In the genomic region with DNA sequence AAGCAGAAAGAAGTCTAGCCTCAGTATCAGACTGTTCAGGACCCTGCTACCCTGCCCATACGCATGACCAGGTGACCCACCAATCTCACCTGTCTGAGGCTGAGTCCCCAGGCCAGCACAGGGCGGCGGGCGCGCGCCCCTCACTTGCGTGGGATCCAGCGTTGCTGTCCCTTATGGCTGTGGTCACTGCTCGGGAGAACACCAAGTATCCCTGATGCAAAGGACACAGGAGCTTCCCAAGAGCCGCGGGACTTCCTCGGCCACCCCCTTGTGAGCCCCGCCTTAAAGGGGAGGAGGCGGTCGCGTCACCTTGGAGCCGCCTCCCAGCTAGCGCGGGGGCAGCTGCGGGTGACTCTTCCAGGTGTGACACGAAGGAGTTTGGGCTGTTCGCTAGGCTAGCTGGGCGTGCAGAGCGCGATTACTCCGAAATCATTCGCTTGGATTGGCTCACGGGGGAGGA, we compare ENCODE assay signal across 8 mouse cellular contexts. TPM values are rescaled to one million over a fixed set of nuclear protein-coding genes. Genes with fewer than 3 reads are reported as not detected.
A peak's percentile ranks its signal among the peaks of the same experiment; 100 is the strongest.
DNase-seq lines count a peak whose midpoint lies in the region; ATAC-seq lines count a peak whose summit lies in the region.

TSS of gene Mctp2 (minus strand) at position 227 of the 460 bp plus-strand sequence.

- H3K27me3 ChIP-seq in heart, embryonic 10.5 days (ENCODE audit: insufficient read depth, poor library complexity, severe bottlenecking), result peaks cover 33% of the 10 kb centered on the region; the same call in 1 of the 2 replicates
- no peaks in the 10 kb centered on the region for H3K27me3 ChIP-seq in liver, embryonic 16.5 days (ENCODE audit: control insufficient read depth, insufficient read depth, low read depth, low read length)
- peaks cover 26% of the 10 kb centered on the region for H3K27me3 ChIP-seq in neural tube, embryonic 13.5 days

- no peak for DNase-seq in cerebellum, adult 9-11 months
- DNase-seq in embryo, embryonic 9.5 days (ENCODE audit: extremely low spot score), result peak; percentile 63
- no peak for DNase-seq in heart, embryonic 10.5 days (ENCODE audit: low spot score)
- DNase-seq in kidney, adult 9 months, result peak; percentile 68
- DNase-seq in telencephalon, adult 2 months (ENCODE audit: low read depth, low spot score), result peak; percentile 22

- H3K4me2 ChIP-seq in liver, embryonic 16.5 days (ENCODE audit: low read depth, low read length), result peak within 1 kb of the TSS; percentile 68
- peak within 1 kb of the TSS; percentile 95 for H3K4me2 ChIP-seq in neural tube, embryonic 13.5 days

- peak within 1 kb of the TSS; percentile 67 for H3K4me3 ChIP-seq in heart, embryonic 10.5 days
- H3K4me3 ChIP-seq in liver, embryonic 16.5 days (ENCODE audit: low read depth, low read length), result peak within 1 kb of the TSS; percentile 62
- H3K4me3 ChIP-seq in neural tube, embryonic 13.5 days, result peak within 1 kb of the TSS; percentile 47

- no peaks in the 10 kb centered on the region for H3K36me3 ChIP-seq in heart, embryonic 10.5 days
- no peaks in the 10 kb centered on the region for H3K36me3 ChIP-seq in liver, embryonic 16.5 days (ENCODE audit: control insufficient read depth, insufficient read depth)
- no peaks in the 10 kb centered on the region for H3K36me3 ChIP-seq in neural tube, embryonic 13.5 days

- H3K9me3 ChIP-seq in heart, embryonic 10.5 days, result no peaks in the 10 kb centered on the region
- H3K9me3 ChIP-seq in liver, embryonic 16.5 days (replicated peaks; ENCODE audit: control insufficient read depth, low read length), result no peaks in the 10 kb centered on the region
- no peaks in the 10 kb centered on the region for H3K9me3 ChIP-seq in neural tube, embryonic 13.5 days

- H3K4me1 ChIP-seq in heart, embryonic 10.5 days, result no peaks in the 10 kb centered on the region
- no peaks in the 10 kb centered on the region for H3K4me1 ChIP-seq in liver, embryonic 16.5 days (ENCODE audit: control insufficient read depth, low read depth, low read length)
- H3K4me1 ChIP-seq in neural tube, embryonic 13.5 days (replicated peaks), result peaks cover 12% of the 10 kb centered on the region

- H3K27ac ChIP-seq in heart, embryonic 10.5 days, result 0 out of 2 replicates have a peak within 1 kb of the TSS, but pooled peaks have one; percentile 3
- H3K27ac ChIP-seq in liver, embryonic 16.5 days (ENCODE audit: low read length), result no peak within 1 kb of the TSS
- no peak within 1 kb of the TSS for H3K27ac ChIP-seq in neural tube, embryonic 13.5 days (replicated peaks)

- WGBS in heart, embryonic 10.5 days, result under 1% methylated on average over 28 of the region's 28 CpGs
- under 1% methylated on average over 28 of the region's 28 CpGs for WGBS in liver, embryonic 16.5 days (ENCODE audit: insufficient replicate concordance)
- under 1% methylated on average over 28 of the region's 28 CpGs for WGBS in neural tube, embryonic 13.5 days

- peak within 1 kb of the TSS; percentile 39; the same call in 1 of the 2 replicates for H3K9ac ChIP-seq in liver, embryonic 16.5 days (ENCODE audit: low read depth, low read length)
- peak within 1 kb of the TSS; percentile 70 for H3K9ac ChIP-seq in neural tube, embryonic 13.5 days

- 0 out of 2 replicates have a peak, but pooled peaks have one; percentile 20 for ATAC-seq in cerebellum, adult (ENCODE audit: insufficient number of reproducible peaks, low FRiP score, low TSS enrichment)
- ATAC-seq in liver, embryonic 16.5 days (ENCODE audit: low read depth), result peak; percentile 85
- peak; percentile 53 for ATAC-seq in neural tube, embryonic 13.5 days (ENCODE audit: low read depth)

RNA-seq across cellular contexts. Expression of gene Mctp2, which starts in this region (rescaled TPM):
- 0.32 and 0.36 TPM in 2 replicates for polyA plus RNA-seq in heart, embryonic 10.5 days (2016; fragmentation: Nextera tagmentation; extraction: Ambion mirVana)
- 0.56 and 0.61 TPM in 2 replicates for polyA plus RNA-seq in liver, embryonic 16.5 days (2015; fragmentation: Nextera tagmentation; extraction: Ambion mirVana)
- polyA plus RNA-seq in neural tube, embryonic 13.5 days (2015; fragmentation: Nextera tagmentation; extraction: Ambion mirVana), result 1.3 and 1.5 TPM in 2 replicates

Comparison
In these comparisons a context has a peak if more than half of its experiments do, and no peak if none do; other contexts are left out.
1. Peak in ATAC-seq, H3K4me3 ChIP-seq, H3K9ac ChIP-seq and H3K4me2 ChIP-seq in liver, embryonic 16.5 days; RNA of the gene not detected or under 1 TPM.
2. ATAC-seq: peak in every context shown above with its lines; median percentile 85 in liver, embryonic 16.5 days; 53 in neural tube, embryonic 13.5 days; 20 in cerebellum, adult.
3. DNase-seq: peak in embryo, embryonic 9.5 days (single experiment), kidney, adult 9 months (single experiment) and telencephalon, adult 2 months (single experiment); none in cerebellum, adult 9-11 months (single experiment) and heart, embryonic 10.5 days (single experiment).
4. Peak in every context shown above with its lines, with median percentiles within 50 percentile points of each other: H3K4me3 ChIP-seq.